Mouse (Mus musculus): Measurements from ENCODE around the gene Etv6.
A peak's percentile ranks its signal among the peaks of the same experiment; 100 is the strongest.
"Not testable (repeated sequence)": the region's sequence is repeated elsewhere in the genome, so short reads cannot be mapped to it uniquely, and the experiment has no call there.

Gene Etv6

DNA sequence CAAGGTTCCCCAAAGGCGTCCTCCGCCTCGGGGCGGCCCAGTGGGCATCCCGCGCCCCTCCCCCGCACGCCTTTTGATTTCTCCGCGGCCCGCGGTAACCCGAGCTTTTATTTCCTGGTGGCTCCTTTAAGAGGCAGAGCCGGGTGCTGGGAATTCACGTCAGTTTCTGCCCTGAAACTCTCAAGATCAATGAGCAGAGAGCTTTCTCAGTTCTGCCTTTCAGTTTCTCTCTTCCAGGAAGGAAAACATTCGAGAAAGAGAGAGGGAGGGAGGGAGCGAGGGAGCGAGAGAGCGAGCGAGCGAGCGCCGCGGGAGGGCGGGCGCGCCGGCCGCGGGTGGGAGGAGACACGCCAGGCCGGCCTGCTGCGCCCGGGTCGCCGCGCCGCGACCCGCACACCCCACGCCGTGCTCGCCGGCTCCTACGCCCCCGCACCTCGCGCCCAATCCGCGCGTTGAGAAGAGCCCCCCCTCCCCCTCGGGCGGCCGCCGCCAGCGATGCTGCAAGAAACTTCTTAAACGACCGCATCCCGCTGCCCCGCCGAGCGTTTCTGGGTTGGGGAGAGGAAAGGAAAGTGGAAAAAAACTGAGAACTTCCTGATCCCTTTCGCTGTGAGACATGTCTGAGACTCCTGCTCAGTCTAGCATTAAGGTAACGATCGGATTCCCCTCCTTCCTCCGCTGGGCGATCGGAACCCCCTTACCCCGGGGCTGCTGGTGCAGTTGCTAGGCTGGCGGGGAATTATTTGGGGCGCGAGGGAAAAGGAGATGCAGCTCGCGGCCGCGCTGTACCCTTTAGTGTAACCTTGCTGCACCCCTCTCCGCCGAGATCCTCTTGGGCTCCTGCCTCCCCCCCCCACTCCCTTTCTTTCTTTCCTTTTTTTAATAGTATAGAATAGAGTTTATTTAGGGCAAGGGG lies at the start of gene Etv6:
TSS of gene Etv6 (plus strand) at position 211 of the 916 bp plus-strand sequence.
- DNase-seq (ENCODE audit: low spot score in 2 of 2), result peak; percentile 67 to 75

DNA sequence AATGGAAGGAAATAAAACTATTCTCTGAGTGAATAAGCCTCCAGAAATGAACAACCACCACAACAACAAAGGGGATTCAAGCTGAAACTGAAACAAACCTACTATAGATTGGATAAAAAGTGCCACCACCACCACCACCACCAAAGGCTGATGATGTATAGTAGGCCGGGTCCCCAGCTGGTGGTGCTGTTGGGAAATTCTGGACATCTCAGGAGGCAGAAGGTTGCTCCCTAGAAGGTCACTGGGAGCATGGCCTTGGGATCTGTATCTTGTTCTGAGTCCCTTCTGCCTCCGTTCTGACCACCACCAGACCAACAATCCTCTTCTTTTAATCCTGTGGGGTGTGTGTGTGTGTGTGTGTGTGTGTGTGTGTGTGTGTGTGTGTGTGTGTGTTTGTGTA lies 49.3 kb upstream of the Etv6 start:
- no peak for DNase-seq (ENCODE audit: low spot score in 2 of 2)

DNA sequence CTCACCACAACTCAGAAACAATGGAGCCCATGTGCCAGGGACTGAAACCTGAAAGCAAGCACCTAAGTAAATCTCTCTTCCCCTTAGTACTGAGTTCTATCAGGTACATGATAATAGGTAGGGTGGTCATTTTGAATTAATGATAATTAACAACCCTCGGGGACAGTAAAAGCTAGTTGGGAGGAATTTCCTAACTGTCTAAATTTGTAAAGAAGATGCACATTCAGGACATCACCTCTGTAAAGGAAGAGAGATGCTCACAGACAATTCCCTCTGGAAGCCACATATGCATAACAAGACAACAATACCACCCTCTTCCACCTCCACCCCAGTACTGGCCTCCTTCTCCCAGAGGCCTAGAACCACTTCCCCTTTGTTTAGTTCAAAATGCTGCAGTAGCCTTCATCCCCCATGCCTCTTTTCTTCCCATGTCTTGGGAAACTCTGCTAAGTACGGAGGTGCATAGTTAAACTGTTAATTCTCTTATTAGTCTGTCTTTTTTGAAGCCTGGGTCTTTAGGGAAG lies 48.4 kb upstream of the Etv6 start:
- DNase-seq (ENCODE audit: low spot score in 2 of 2), result no peak

DNA sequence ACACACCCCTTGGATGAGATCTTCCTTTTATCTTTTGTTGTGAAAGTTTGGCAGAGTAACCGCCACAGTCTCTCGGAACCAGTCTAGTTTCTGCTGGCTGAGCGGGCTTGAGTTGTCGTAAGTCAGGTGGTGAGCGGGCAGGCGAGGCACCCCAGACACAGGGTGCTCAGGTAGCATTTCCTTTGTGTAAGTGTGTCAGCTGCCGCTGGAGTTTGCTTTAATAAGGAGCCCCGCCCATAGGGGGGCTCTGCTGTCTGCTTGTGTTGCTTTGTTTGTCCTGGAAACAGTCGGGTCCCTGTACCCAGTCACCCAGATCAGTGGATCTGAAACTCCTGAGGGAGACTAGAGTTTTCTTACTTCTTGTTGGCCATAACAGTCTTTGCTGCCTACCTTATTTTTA lies 47.5 kb upstream of the Etv6 start:
- no peak for DNase-seq (ENCODE audit: low spot score in 2 of 2)

DNA sequence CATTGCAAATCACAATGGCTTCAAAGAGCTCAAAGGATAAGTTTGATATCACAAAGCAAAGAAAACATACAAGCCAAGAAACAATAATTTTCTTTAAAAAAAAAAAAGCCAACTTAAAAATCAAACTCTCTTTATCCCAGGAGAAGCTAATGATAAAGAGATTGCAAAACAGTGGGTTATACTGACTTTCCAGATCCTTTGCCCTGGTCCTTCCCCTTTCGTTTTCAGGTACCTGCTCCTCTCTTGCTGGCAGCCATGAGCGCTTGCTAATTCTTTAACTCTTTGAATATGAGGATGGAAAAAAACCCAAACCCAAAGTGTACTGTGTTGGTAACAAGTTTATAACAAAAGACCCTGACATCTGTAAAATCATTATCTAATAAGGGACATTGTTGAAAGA lies 38.0 kb upstream of the Etv6 start:
- no peak for DNase-seq (ENCODE audit: low spot score in 2 of 2)

DNA sequence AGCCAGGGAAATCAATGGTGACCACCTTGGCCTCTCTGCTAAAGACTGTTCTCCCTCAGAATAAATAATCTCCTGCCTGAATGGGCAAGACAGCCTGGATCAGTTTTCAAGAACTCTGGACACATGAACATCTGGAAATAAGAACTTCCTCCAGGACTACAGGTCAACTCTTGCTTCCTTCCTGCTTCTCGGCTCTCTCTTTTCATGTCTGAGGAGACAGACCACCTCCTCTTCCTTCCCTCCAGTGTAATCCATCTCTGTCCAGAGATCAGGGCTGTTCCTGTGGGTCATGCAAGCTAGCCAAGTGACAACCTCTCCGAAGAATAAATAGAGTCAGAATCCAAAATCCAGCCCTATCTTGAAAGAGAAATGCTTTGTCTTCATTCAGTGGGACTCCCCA lies 37.6 kb upstream of the Etv6 start:
- DNase-seq (ENCODE audit: low spot score in 2 of 2), result no peak

DNA sequence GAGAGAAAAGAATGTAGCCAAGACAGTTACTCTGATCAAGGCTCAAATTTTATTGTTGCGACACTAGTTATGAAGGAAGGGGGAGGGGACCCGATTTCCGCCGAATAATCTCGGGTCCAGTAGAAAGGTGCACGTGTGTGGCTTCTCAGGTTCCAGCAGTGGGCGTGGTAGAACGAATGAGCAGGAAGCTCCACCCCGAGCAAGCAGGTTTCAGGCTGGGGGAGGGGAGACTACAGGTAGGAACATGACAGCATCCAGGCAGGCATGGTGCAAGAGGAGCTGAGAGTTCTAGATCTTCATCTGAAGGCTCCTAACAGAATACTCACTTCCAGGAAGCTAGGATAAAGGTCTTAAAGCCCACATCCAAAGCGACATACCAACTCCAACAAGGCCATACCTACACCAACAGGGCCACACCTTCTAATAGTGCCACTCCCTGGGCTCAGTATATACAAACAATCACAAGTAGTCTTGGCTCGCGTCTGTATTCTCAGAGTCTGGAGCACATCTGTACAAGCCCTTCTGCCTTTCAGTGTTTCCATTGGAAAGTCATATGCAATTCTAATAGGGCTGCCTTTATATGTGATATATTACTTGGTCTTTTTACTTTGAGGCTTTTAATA lies 20.9 kb upstream of the Etv6 start:
- DNase-seq (ENCODE audit: low spot score in 2 of 2), result not testable (repeated sequence)

DNA sequence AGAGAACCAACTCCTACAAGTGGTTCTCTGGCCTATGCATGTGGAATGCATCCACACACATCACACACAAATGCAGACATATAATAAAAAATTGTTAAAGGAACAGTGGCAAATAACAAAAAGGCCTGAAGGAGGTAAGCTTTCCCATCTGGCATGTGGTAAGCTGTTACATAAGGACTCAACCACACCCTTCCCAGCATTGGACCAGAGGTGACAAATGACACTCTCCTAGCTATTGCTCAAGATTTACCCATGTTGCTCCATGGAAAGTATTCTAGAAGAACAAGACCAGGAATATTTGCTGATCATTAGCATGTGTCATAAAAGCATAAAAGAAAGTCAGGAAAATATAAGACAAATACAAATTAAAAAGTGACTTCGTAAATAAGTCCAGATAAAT lies 16.7 kb upstream of the Etv6 start:
- no peak for DNase-seq (ENCODE audit: low spot score in 2 of 2)

DNA sequence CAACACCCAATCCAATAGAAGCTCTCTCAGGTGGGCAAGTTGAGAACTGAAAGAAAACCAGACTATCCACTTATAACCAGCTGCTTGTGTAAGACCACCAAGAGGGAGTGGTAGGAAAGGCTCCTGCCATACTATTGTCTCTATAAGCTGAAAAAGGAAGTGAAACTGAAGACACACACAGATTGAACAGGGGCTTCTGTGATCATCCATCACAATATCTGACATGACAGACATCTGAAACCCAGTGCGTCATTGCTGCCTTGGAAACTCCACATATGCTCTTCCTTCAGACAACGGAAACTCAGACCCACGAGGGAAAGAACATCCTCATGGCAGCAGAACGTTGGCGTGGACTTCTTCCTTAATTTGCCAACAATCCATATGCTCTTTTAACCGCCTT lies 14.7 kb upstream of the Etv6 start:
- peak in 1 of 2 experiments; percentile 31 for DNase-seq (ENCODE audit: low spot score in 2 of 2)

DNA sequence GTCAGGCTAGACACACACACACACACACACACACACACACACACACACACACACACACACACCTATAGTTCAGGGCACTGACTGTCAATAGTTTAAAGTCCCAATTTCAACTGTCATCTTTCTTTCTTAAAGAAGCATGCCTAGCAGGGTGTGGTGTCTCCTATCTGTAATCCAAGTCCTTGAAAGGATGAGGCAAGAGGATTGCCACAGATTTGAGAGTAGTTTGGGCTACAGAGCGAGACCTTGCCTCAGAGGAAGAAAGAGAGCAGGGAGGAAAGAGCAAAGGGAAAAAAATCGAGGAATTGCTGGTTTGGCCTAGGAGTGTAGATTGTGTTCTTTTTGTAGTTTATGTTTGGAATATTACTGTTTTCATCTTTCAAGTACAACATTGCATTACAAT lies 9.2 kb upstream of the Etv6 start:
- no peak for DNase-seq (ENCODE audit: low spot score in 2 of 2)

DNA sequence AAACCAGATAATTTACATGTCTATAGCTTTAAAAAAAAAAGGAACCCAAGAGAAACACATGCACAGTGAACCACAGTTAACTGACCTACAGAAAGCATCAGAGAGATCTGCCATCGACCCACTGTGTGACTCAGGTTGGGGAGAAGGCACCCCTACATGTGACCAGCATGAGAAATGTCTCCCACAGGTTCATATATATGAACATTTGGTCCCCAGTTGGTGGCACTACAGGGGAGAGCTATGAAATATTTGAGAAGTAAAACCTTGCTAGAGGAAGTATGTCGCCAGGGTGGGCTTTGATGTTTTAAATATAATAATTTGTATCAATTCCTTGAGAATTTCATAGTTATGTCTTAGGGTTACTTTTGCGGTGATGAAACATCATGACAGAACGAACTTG lies 8.5 kb upstream of the Etv6 start:
- DNase-seq (ENCODE audit: low spot score in 2 of 2), result no peak

DNA sequence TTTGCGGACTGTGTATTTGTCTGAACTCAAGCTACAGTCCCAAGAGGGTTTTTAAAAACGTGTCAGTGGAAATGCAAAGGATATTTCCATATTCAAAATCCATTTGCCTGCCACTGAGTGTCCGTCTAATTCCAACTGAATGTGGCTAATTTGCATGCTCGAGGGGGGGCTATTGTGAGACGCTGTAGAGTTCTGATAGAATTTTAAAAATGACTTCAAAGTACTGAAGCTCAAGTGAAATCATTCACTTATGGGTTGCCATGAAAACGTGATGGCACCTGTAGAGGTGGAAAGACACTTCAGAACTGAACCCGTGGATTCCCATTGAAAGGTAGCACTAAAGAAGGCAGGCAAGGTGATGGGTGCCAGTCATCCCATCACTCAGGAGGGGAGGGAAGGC lies 3.0 kb upstream of the Etv6 start:
- no peak for DNase-seq (ENCODE audit: low spot score in 2 of 2)

DNA sequence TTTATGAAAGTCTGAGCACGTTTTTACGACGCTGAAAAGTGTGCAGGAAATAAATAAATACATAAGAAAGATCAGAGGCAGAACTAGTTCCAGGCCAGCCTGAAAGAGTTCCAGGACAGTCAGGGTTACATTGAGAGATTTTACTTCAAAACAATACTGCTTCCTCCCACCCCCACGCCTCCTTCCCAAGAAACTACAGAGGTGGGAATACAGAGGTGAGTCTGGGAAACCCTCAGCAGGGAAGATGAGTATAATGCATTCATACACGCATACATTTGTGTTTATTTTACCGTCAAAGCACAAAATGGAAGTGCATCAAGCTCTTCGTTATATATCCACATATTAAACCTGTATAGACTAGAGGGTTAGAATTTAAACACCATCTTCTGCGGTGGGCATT lies 1.1 kb upstream of the Etv6 start:
- DNase-seq (ENCODE audit: low spot score in 2 of 2), result no peak

DNA sequence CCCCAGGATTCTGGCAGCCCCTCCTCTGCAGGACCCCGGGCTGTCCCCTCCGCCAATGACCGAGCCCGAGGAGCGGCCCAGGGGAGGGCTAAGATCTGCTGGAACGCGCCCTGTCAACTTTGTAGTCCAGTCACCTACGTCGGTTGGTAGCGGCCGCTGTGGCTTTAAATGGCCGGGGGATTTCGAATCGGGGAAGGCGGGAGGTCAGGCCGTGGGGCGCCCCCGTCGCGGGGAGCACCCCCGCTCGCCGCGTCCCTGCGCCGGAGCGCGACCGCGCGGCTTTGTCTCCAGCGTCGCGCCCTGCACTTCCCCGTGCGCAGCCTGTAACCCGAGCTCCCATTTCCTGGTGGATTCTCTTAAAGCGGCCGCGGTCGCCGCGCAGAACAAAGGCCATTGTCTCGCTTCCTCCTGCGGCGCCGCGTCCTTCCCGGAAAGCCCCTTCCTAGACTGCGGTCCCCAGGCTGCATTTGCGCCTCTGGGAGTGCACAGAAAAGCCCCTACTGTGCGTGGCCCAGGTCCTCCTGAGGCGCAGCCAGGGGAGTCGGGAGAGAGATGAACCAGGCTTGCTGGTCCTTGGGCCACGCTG lies 503 bp upstream of the Etv6 start:
- peak; percentile 68 to 71 for DNase-seq (ENCODE audit: low spot score in 2 of 2)

DNA sequence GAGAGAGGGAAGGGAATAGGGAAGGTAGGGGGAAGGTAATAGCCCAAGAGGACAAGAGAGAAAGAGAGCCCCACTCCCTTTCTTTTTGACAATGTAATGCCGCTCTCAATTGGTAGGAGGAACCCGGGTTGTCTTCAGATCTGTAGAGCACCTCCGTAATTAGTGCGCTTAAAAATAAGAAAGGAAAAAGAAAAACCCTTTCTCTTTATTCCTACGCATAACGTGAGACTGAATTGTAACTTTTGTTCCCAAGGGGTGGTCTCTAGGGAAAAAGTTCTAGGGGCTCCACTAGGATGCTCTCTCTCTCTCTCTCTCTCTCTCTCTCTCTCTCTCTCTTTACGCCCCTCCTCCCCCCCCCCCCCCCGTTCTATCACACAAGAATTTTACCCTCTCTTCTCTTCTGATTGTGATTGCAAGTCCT lies 1.0 kb downstream of the Etv6 start:
- DNase-seq (ENCODE audit: low spot score in 2 of 2), result no peak

DNA sequence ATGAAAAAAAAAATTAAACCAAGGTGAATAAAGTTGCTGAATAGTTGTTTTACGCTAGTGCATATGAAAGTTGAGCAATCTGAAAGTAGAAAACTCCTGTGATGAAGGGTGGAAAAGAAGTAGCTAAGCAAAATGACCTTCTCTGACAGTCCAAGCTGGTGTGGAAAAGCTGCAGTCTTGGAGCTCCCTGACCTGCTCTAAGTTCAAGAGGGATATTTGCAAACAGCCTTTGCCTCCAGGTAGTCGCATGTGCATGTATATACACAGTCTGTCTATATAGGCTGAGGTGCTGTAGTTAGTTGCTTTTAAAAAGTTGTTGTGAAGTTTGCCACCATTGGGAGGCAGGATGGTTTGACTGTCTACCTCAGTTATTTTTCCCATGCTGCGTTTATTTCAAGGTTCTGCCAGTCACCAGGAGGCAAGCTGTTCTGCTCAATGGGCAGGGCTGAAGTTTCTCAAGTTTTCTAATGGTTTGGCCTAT lies 1.5 kb downstream of the Etv6 start:
- DNase-seq (ENCODE audit: low spot score in 2 of 2), result no peak

DNA sequence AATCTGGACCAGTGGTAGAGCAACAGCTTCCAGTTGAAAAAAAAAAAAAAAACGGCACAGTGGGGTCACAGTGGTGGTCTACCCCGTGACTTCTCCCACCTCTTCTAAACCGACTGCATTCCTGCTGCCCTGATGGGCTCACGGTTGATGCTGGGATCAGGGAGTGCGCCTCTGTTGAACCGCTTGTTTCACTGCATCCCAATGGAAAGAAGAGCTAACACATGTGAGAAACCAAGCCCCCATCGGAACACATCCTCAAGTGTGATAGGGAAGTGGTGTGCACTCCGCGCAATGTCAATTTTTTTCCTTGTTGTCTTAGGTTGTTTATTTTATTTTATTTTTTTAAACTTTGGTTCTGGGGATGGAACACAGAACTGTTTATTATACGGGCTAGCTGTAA lies 2.5 kb downstream of the Etv6 start:
- DNase-seq (ENCODE audit: low spot score in 2 of 2), result no peak

DNA sequence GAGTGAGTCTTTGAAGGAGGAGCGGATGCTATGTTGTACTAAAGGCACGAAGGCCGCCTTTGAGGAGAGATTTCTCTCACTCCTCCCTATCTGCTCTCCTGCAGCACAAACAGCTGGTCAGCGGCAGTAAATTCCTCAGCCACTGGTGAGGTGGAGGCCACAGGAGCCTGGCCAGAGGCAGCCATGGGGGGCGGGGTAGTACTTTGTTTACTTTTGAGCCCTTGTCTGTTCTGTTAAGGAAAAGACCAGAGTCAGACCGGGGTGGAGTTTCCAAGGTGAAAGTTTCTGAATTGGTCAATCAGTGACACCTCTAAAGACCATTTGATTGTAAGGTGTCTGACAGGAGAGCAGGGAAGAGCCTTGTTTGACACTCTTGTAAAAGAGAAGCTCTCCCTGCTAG lies 3.4 kb downstream of the Etv6 start:
- DNase-seq (ENCODE audit: low spot score in 2 of 2), result no peak

DNA sequence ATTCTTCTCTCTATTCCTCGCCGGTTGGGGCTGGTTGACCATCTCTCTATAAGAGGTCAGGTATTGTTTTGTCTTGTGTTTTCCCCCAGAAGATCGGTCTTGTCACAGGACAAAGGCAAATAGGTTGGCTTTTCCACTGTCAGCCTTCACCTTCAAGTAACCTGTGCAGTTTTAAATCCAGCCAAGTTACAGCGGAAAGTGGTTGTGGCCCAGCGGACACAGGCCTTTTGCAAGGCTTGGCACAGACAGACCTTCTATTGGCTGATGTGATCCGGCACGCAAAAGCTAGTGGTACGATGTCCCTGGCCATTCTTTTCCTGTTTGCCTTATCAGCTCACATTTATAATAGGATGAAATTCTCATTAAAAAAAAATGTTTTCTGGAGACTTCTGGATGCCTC lies 3.9 kb downstream of the Etv6 start:
- no peak for DNase-seq (ENCODE audit: low spot score in 2 of 2)

DNA sequence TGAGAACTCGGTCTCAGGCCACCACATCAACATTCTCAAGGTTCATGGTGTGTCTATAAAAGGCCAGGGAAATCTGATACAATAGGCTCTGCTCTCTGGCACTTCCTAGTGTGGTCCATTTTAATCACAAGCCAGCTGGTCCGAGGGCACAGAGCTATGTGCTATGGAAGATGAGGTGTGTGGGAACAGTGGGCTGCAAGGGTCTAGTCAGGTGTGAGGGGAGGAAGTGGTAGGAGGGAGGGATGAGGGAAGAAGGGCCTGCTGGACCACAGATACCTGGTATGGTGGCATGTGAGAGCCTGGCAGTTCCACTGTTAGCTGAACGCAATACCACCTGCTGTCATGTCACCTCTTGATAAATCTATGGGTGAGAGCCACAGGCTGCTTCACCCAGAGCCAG lies 4.8 kb downstream of the Etv6 start:
- DNase-seq (ENCODE audit: low spot score in 2 of 2), result no peak

DNA sequence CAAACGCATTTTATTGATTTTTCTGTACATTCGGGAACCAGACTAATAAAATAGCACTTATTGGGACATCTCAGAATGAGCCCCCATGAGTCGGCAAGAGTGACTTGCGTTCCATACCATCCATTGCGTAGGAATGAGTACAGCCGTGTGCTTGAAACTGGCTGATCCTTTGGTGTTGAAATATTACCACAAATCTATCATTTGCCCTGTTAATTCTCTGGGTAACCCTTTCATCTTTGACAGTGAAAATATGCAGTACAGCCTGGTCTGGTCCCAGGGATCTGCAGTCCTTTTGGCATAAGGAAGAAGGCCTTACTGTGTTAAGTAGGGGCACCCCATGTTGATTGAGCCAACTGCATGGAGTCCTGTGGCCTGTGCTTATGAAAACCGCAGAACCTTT lies 5.8 kb downstream of the Etv6 start:
- no peak for DNase-seq (ENCODE audit: low spot score in 2 of 2)

DNA sequence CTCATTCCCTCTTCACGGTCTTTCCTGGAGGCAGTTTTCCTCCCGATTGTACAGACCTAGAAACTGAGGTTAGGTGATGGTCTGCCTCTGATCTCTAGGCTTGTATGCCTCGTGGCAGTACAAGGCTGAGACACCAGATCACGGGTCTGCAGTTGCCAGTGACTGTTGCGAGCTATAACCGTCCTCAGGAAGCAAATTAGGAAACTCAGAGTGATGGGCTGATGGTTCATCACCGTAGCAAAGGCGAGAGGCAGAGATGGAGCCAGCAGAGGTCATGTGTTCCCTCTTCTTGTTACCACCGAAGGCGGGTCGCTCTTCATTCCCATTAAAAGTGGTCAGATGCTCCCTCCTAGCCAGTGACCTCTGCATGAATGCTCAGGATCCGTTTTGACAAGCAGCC lies 6.4 kb downstream of the Etv6 start:
- DNase-seq (ENCODE audit: low spot score in 2 of 2), result no peak

DNA sequence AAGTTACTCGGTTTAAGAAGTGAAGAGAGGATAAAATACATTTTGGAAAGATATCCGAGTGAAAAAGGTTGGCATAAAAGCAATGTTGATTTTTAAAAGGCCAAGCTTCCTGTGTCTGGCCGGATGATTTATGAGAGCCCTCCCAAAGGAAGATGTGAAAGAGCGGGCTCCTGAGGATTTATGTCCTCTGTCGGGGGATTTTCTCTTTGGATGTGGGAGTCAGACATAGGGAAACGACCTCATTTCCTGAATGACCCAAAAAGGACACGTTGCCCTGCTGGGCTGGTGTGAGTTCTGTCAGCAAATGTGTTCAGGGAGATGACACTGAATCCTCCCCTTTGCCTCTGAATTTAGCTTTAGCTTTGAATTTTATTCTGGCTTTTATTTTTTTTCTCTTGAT lies 8.0 kb downstream of the Etv6 start:
- no peak for DNase-seq (ENCODE audit: low spot score in 2 of 2)

Data from spleen, postnatal 36 days (tissue).